Mouse (Mus musculus) neural tube, embryonic 12.5 days (tissue): ENCODE measurements around the gene Fbxo11. TPM values are rescaled to one million over a fixed set of nuclear protein-coding genes. Genes with fewer than 3 reads are reported as not detected.
"Not testable (repeated sequence)": the region's sequence is repeated elsewhere in the genome, so short reads cannot be mapped to it uniquely, and the experiment has no call there.

Experiments used
- ATAC-seq: fragments of 200-750 bp; cut with Nextera tagmentation; 2 replicates; pipeline ENCODE4 v1.8.0; 2017; ENCODE audit warnings: low read depth, mild to moderate bottlenecking, moderate TSS enrichment, moderate library complexity; ENCODE audit not compliant: low FRiP score
- H3K27ac ChIP-seq: fragments of 300-500 bp; sonication (generic); 2 replicates; pipeline ENCODE4 v1.5.1; 2016
- H3K27me3 ChIP-seq: fragments of 300-500 bp; sonication (generic); replicated peaks from 2 replicates; pipeline ENCODE4 v1.6.1; 2016; ENCODE audit warnings: mild to moderate bottlenecking
- H3K36me3 ChIP-seq: fragments of 300-500 bp; sonication (generic); 2 replicates; pipeline ENCODE4 v1.6.1; 2016; ENCODE audit warnings: mild to moderate bottlenecking
- H3K4me1 ChIP-seq: fragments of 300-500 bp; sonication (generic); 2 replicates; pipeline ENCODE4 v1.6.1; 2016
- H3K4me2 ChIP-seq: fragments of 300-500 bp; sonication (generic); replicated peaks from 2 replicates; pipeline ENCODE4 v1.6.1; 2016; ENCODE audit warnings: mild to moderate bottlenecking
- H3K4me3 ChIP-seq: fragments of 300-500 bp; sonication (generic); 2 replicates; pipeline ENCODE4 v1.5.1; 2016
- H3K9ac ChIP-seq: fragments of 300-500 bp; sonication (generic); 2 replicates; pipeline ENCODE4 v1.6.1; 2016; ENCODE audit warnings: mild to moderate bottlenecking
- H3K9me3 ChIP-seq: fragments of 300-500 bp; sonication (generic); 2 replicates; pipeline ENCODE4 v1.6.1; 2016; ENCODE audit warnings: mild to moderate bottlenecking
- whole genome bisulfite sequencing: fragments of 180-500 bp; shearing (Covaris S2); methylation state at CpG from one replicate; pipeline ENCODE4 v1.1.7; 2016; 5-methylcytosine and 5-hydroxymethylcytosine counted together
- polyA plus RNA-seq: library from polyadenylated mRNA; unstranded; fragments of >200 nt; fragmentation: Nextera tagmentation; extraction: Ambion mirVana; gene quantifications from 2 replicates; pipeline ENCODE4 v1.2.1, GENCODE M21; 2016

Gene Fbxo11
- polyA plus RNA-seq, 1 experiment from 2014 or later: 38.0 TPM

- H3K4me1 ChIP-seq: no peaks in the 10 kb centered on the region
- no peak overlapping the region for H3K4me2 ChIP-seq
- no peak overlapping the region for H3K9ac ChIP-seq
- no peak for ATAC-seq
- H3K9me3 ChIP-seq: no peaks in the 10 kb centered on the region
- whole genome bisulfite sequencing: 94% methylated on average over 20 of the region's 20 CpGs
- no peaks in the 10 kb centered on the region for H3K27me3 ChIP-seq
- peaks cover 50% of the 10 kb centered on the region for H3K36me3 ChIP-seq
- no peak overlapping the region for H3K27ac ChIP-seq
- no peak overlapping the region for H3K4me3 ChIP-seq
These were observed 80.5 kb downstream of the Fbxo11 start for GRCm38 (mm10) chr17:87984440-87985214.

- no peaks in the 10 kb centered on the region for H3K9me3 ChIP-seq
- no peaks in the 10 kb centered on the region for H3K4me1 ChIP-seq
- H3K9ac ChIP-seq: no peak overlapping the region
- no peak overlapping the region for H3K4me2 ChIP-seq
- H3K27me3 ChIP-seq: no peaks in the 10 kb centered on the region
- H3K27ac ChIP-seq: no peak overlapping the region
- ATAC-seq: no peak
- WGBS: 83% methylated on average over 4 of the region's 4 CpGs
- no peak overlapping the region for H3K4me3 ChIP-seq
- peaks cover 45% of the 10 kb centered on the region for H3K36me3 ChIP-seq
These were observed 81.8 kb downstream of the Fbxo11 start for GRCm38 (mm10) chr17:87983313-87983712.

GRCm38 (mm10) chr17:87982112-87982511, 83.0 kb downstream of the Fbxo11 start:
- no peak overlapping the region for H3K27ac ChIP-seq
- peaks cover 40% of the 10 kb centered on the region for H3K36me3 ChIP-seq
- 87% methylated on average over 3 of the region's 3 CpGs for WGBS
- H3K4me2 ChIP-seq: no peak overlapping the region
- H3K4me3 ChIP-seq: no peak overlapping the region
- H3K27me3 ChIP-seq: no peaks in the 10 kb centered on the region
- no peak for ATAC-seq
- no peaks in the 10 kb centered on the region for H3K9me3 ChIP-seq
- H3K9ac ChIP-seq: no peak overlapping the region
- no peaks in the 10 kb centered on the region for H3K4me1 ChIP-seq

GRCm38 (mm10) chr17:87979696-87980095, 85.4 kb downstream of the Fbxo11 start:
- not testable (repeated sequence) for H3K27ac ChIP-seq, H3K27me3 ChIP-seq, H3K4me1 ChIP-seq, ATAC-seq, H3K9ac ChIP-seq, H3K4me3 ChIP-seq, H3K9me3 ChIP-seq, H3K4me2 ChIP-seq
- H3K36me3 ChIP-seq: peaks cover 16% of the 10 kb centered on the region
- 86% methylated on average over 1 of the region's 1 CpGs for WGBS

GRCm38 (mm10) chr17:87976927-87977326, 88.2 kb downstream of the Fbxo11 start:
- not testable (repeated sequence) for H3K9ac ChIP-seq, H3K4me3 ChIP-seq, ATAC-seq, H3K9me3 ChIP-seq, H3K4me1 ChIP-seq, H3K27ac ChIP-seq, H3K36me3 ChIP-seq, H3K27me3 ChIP-seq
- 0 out of 2 replicates have a peak overlapping the region, but pooled peaks have one; percentile 80 for H3K4me2 ChIP-seq
- 93% methylated on average over 4 of the region's 4 CpGs for WGBS

GRCm38 (mm10) chr17:87976154-87976806, 88.8 kb downstream of the Fbxo11 start:
- ATAC-seq: no peak
- Histone ChIP-seq H3K36me3 (0 out of 2 replicates have a peak, but pooled peaks cover 3% of the 10 kb centered on the region), H3K4me3 (peak overlapping the region; percentile 96), H3K9me3 (no peaks in the 10 kb centered on the region), H3K4me1 (peaks cover 9% of the 10 kb centered on the region), H3K27ac (no peak overlapping the region), H3K9ac (0 out of 2 replicates have a peak overlapping the region, but pooled peaks have one; percentile 87), H3K4me2 (peak overlapping the region; percentile 80), H3K27me3 (no peaks in the 10 kb centered on the region)
- 78% methylated on average over 9 of the region's 9 CpGs for WGBS

GRCm38 (mm10) chr17:87975229-87975853, 89.8 kb downstream of the Fbxo11 start:
- peak overlapping the region; percentile 59; the same call in 1 of the 2 replicates for H3K27ac ChIP-seq
- ATAC-seq: peak; percentile 73

GRCm38 (mm10) chr17:87974629-87975228, 90.4 kb downstream of the Fbxo11 start, which contains the start of gene Msh6:
TSS of gene Msh6 (plus strand) at chr17:87975062.
- no peaks in the 10 kb centered on the region for H3K27me3 ChIP-seq
- H3K4me2 ChIP-seq: peak within 1 kb of the TSS; percentile 80
- H3K4me1 ChIP-seq: peaks cover 9% of the 10 kb centered on the region
- H3K4me3 ChIP-seq: peak within 1 kb of the TSS; percentile 96
- WGBS: under 1% methylated on average over 62 of the region's 63 CpGs
- H3K9me3 ChIP-seq: no peaks in the 10 kb centered on the region
- peak; percentile 99 for ATAC-seq
- H3K27ac ChIP-seq: peak within 1 kb of the TSS; percentile 67
- peak within 1 kb of the TSS; percentile 87 for H3K9ac ChIP-seq
- 0 out of 2 replicates have a peak, but pooled peaks cover 3% of the 10 kb centered on the region for H3K36me3 ChIP-seq

More at GRCm38 (mm10) chr17:87975229-87975853, 89.8 kb downstream of the Fbxo11 start:
- under 1% methylated on average over 58 of the region's 68 CpGs for WGBS
- peaks cover 9% of the 10 kb centered on the region for H3K4me1 ChIP-seq
- no peaks in the 10 kb centered on the region for H3K9me3 ChIP-seq
- H3K9ac ChIP-seq: peak overlapping the region; percentile 87
- H3K4me3 ChIP-seq: peak overlapping the region; percentile 96
- peak overlapping the region; percentile 80 for H3K4me2 ChIP-seq
- 0 out of 2 replicates have a peak, but pooled peaks cover 3% of the 10 kb centered on the region for H3K36me3 ChIP-seq
- no peaks in the 10 kb centered on the region for H3K27me3 ChIP-seq

DNA sequence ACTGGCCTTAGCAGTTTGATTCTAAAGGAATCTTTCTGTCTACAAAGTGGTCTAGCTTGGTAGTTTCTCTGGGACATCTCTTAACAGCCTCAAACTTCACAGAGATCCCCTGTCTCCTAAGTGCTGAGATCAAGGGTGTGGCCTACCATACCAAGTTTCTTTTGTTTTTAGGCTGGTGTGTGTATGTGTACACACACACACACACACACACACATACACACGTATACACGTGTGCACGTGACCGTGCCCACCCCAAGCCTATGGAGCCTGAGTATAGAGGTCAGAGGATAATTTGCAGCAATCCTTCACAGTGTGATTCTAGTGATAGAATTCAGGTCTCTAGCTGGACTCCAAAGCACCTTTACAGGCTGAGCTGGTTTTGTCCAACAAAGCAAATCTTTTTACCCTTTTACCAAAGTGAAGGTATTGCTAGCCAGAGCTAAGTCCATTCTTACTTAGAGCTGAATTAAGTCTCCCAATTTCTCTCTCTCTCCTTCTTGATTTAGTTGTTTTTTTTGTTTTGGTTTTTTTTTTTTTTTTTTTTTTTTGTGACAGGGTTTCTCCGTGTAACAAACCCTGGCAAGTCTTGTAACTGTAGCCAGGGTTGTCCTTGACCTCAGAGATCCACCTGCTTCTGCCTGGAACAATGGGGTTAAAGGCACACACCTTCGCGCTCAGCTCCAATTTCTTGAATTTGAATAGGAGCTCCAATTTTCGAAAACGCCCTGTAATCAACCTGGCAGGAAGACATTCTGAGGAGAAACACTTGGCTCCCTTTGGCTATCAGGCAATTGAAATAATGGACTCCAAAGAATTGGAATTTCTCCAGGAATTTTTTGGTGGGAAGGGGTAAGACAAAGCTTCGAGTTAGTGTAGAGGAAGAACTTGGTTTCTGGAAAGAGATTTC, 91.6 kb downstream of the Fbxo11 start:
- Histone ChIP-seq H3K4me2 (peak overlapping the region; percentile 80), H3K27me3 (no peaks in the 10 kb centered on the region), H3K27ac (no peak overlapping the region), H3K9ac (no peak overlapping the region), H3K4me1 (peaks cover 9% of the 10 kb centered on the region), H3K9me3 (no peaks in the 10 kb centered on the region), H3K4me3 (no peak overlapping the region), H3K36me3 (0 out of 2 replicates have a peak, but pooled peaks cover 3% of the 10 kb centered on the region)
- WGBS: 73% methylated on average over 10 of the region's 10 CpGs
- no peak for ATAC-seq

DNA sequence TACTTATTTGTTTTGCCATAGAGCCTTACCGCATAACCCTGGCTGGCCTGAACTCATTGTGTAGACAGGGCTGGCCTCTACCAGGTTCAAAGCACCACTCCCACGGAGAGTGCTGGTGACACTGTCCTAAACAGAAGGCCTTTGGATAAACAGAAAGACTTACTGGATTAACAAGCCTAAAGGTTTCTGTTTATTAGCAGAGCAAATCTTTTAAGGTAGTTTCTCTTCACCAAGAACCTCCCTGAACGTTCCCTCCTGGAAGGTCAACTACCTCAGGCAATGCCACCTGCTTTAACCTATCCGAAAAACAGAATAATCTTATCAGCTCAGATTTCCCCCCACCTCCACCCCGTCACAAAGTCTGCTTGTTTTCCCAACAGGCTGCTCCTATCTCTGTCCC, 92.2 kb downstream of the Fbxo11 start:
- H3K27me3 ChIP-seq: no peaks in the 10 kb centered on the region
- WGBS: 85% methylated on average over 5 of the region's 5 CpGs
- ATAC-seq: no peak
- H3K9ac ChIP-seq: no peak overlapping the region
- H3K9me3 ChIP-seq: no peaks in the 10 kb centered on the region
- H3K36me3 ChIP-seq: 0 out of 2 replicates have a peak, but pooled peaks cover 3% of the 10 kb centered on the region
- H3K27ac ChIP-seq: no peak overlapping the region
- H3K4me2 ChIP-seq: no peak overlapping the region
- H3K4me1 ChIP-seq: peaks cover 9% of the 10 kb centered on the region
- no peak overlapping the region for H3K4me3 ChIP-seq
